Mouse (Mus musculus) B cell, adult 2 months (primary cell): ENCODE results near the gene Mrgprx2.
"Not testable (repeated sequence)": the region's sequence is repeated elsewhere in the genome, so short reads cannot be mapped to it uniquely, and the experiment has no call there.

ENCODE experiments used
- DNase-seq, 2 experiments: peaks; one replicate each; pipeline ENCODE4 v3.0.0; 2022

Gene Mrgprx2

DNA sequence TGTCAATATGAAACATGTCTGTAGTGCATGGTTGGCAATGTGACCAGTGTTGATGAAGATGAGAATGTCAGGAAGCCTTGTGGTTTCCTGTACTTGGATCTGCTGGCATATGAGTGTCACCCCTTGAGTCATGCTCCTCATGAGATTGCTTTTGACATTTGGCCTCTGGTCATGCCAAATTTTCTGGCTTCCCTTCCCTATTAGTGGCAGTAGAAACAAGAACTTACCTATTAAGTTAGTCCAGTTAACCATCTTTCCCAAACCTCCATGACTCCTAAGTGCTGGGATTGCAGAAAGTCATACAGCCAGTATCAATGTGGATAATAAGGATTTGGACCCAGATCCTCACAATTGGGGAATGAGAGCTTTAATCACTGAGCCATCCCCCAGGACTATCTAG, at the start of gene Mrgprx2:
Mrgprx2 (minus strand) TSS at position 101 of the 400 bp plus-strand sequence.
- no peak for DNase-seq

DNA sequence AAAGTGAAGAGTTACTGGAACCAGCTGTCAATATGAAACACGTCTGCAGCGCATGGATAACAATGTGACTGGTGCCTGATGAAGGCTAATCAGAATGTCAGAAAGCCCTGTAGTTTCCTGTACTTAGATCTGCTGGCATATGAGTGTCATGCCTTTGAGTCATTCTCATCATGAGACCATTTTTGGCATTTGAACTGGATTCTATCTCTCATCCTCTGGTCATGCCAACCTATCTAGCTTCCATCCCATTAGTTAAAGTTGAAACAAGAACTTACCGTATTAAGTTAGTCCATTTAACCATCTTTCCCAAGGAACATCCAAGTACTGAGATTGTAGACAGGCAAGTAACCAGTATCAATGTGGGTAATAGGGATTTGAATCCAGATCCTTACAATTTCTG, 42.9 kb downstream of the Mrgprx2 start, which contains the start of gene Mrgprb1:
Mrgprb1 (minus strand) TSS at position 101 of the 400 bp plus-strand sequence.
- DNase-seq, result no peak

DNA sequence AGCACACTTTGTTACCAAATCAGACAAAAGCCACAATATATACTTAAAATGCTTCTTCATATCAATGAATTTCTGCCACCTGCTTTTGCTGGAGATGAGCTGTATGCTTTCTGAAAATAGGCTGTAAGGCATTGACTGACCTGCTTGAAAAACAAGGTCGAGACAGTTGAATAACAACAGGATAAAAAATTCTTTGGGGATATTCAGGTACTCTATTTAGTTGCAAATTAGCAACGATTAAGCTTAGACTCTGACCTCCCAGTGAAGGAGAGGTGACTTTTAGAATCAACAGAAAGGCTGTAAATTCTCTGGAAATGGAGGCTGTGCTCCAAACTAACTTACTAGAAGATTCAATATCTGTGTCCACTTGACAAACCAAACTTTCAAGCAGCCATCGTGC, 62.5 kb downstream of the Mrgprx2 start:
- no peak for DNase-seq

DNA sequence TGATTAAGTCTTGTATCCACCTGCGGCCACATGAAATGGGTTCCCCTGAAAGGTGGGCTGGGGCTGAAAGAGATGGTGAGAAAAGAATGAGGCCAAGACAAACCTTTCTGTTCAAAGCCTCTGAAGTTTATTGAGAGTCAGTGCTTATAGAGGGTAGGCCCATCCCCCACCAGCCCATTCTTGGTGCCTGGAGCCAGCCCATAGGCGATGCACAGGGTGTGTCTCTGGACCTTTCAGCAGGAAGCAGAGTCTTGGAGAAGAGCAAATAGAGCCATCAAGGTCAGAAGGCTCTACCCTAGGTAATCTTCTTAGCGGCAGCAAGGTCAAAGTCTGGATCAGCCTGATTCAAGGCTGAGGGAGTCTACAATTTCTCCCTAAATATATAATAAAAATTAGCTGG, 63.2 kb downstream of the Mrgprx2 start:
- not testable (repeated sequence) for DNase-seq
